Mouse (Mus musculus) brain, embryonic 14.5 days (tissue): Measurements from ENCODE around the gene Fam89b. TPM values are rescaled to one million over a fixed set of nuclear protein-coding genes. Genes with fewer than 3 reads are reported as not detected.

Source experiments
- DNase-seq: peaks from one replicate; pipeline ENCODE4 v3.0.0-alpha.2; 2011; ENCODE audit warnings: low read depth
- CTCF ChIP-seq: fragments of 200-500 bp; IDR thresholded peaks from 2 replicates; pipeline ENCODE4 v1.5.1; 2012; ENCODE audit warnings: inconsistent platforms, mild to moderate bottlenecking, moderate library complexity, borderline replicate concordance; ENCODE audit not compliant: insufficient read depth, insufficient read length; ENCODE audit errors: extremely low read depth
- POLR2A ChIP-seq: fragments of 200-500 bp; IDR thresholded peaks from 2 replicates; pipeline ENCODE4 v1.6.1; 2012; ENCODE audit warnings: mild to moderate bottlenecking, inconsistent platforms, borderline replicate concordance; ENCODE audit not compliant: poor library complexity, insufficient read depth, insufficient read length, severe bottlenecking; ENCODE audit errors: extremely low read depth
- polyA plus RNA-seq: library from polyadenylated mRNA; depleted of rRNA; stranded (reverse); fragments of >200 nt; gene quantifications from 2 replicates; pipeline ENCODE4 v1.2.3, GENCODE M21; 2012

Fam89b gene
- polyA plus RNA-seq, 1 experiment = 258 TPM

GRCm38 (mm10) chr19:5704163-5704800, 25.2 kb downstream of the Fam89b start, which contains the start of gene Kcnk7:
Gene Kcnk7, plus strand, starts transcription at chr19:5704367.
- DNase-seq = no peak
- TF ChIP-seq POLR2A (no peak), CTCF (no peak)

- TF ChIP-seq CTCF = no peak
- TF ChIP-seq POLR2A = no peak
- peak; percentile 65 for DNase-seq
Observed at GRCm38 (mm10) chr19:5695849-5696462, 33.5 kb downstream of the Fam89b start.

- TF ChIP-seq CTCF (no peak), POLR2A (no peak)
- DNase-seq = no peak
Observed at GRCm38 (mm10) chr19:5693801-5694200, 35.7 kb downstream of the Fam89b start.

- no peak for DNase-seq
- TF ChIP-seq CTCF (no peak), POLR2A (no peak)
Observed at GRCm38 (mm10) chr19:5692913-5693396, 36.5 kb downstream of the Fam89b start.

- DNase-seq = no peak
- TF ChIP-seq POLR2A (no peak), CTCF (no peak)
Observed at GRCm38 (mm10) chr19:5692086-5692912, 37.2 kb downstream of the Fam89b start.

- no peak for DNase-seq
- no peak for TF ChIP-seq CTCF
- TF ChIP-seq POLR2A = no peak
Observed at GRCm38 (mm10) chr19:5691601-5692000, 37.9 kb downstream of the Fam89b start.

- TF ChIP-seq POLR2A (no peak), CTCF (no peak)
Observed at GRCm38 (mm10) chr19:5690343-5690735, 39.1 kb downstream of the Fam89b start.

GRCm38 (mm10) chr19:5689565-5690342, 39.7 kb downstream of the Fam89b start:
- TF ChIP-seq POLR2A = no peak
- no peak for TF ChIP-seq CTCF
- peak; percentile 78 for DNase-seq

More at GRCm38 (mm10) chr19:5690343-5690735, 39.1 kb downstream of the Fam89b start:
- DNase-seq = no peak

- no peak for DNase-seq
- no peak for TF ChIP-seq POLR2A
- TF ChIP-seq CTCF = no peak
Observed at GRCm38 (mm10) chr19:5689088-5689428, 40.4 kb downstream of the Fam89b start.

- DNase-seq = peak; percentile 100
- TF ChIP-seq CTCF = peak; percentile 26; the same call in 1 of the 2 replicates
- peak; percentile 33; the same call in 1 of the 2 replicates for TF ChIP-seq POLR2A
Observed at GRCm38 (mm10) chr19:5688200-5689087, 41.0 kb downstream of the Fam89b start, which contains the start of the genes Map3k11 and Pcnx3. Gene Map3k11, plus strand, starts transcription at chr19:5688742. Gene Pcnx3, minus strand, starts transcription at chr19:5688908.
